ENCODE assay signal across 9 mouse cellular contexts in the genomic region with DNA sequence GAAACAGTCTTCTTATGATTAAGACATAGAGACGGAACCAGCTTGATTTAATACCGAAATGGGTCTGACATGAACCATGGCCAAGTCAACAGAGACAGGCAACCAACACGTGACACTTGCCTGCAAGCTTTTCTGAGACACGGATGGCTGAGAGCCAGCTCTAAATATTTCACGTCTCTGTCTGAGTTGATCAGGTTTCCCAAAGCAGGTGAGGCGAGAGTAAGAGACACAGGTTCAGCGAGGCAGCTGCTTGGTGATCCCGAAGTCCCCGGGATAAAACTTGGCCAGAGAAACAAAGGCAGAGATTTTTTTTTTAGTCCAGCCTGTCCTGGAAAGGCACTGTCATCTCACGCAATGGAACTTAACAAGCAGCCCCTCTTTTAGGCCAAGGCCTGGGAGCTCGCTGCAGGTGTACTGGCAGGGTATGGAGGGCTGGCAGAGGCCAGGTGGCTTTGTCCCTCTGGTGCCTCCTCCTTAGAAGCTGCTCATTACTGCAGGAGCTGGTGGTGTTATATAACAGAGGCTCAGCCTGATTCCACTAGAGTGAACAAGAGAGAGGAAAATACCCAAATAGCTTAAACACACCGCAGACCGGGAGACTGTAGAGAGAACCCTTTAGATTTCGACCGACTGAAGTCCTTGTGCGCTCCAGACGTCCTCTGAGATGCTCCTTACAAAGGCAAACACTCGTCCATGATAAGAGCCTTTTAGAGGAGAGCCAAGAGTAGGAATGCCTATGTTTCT. TPM values are rescaled to one million over a fixed set of nuclear protein-coding genes. Genes with fewer than 3 reads are reported as not detected.
DNase-seq lines count a peak whose midpoint lies in the region; ATAC-seq lines count a peak whose summit lies in the region.
"Had no signal": no experiment of that assay in that cellular context is flagged by ENCODE, and none has a peak within 500 bp of the region (broad histone marks: within the 10 kb centered on the region; RNA-seq: fewer than 3 reads in every experiment).

No protein-coding gene starts in this region.

- H3K9me3 ChIP-seq in kidney, embryonic 14.5 days (ENCODE audit: control insufficient read depth, low read length) = no peaks in the 10 kb centered on the region
- H3K9me3 ChIP-seq in limb, embryonic 11.5 days (ENCODE audit: control insufficient read depth, low read length) = no peaks in the 10 kb centered on the region

- H3K4me2 ChIP-seq in kidney, embryonic 14.5 days (replicated peaks; ENCODE audit: low read depth, low read length) = no peak overlapping the region
- H3K4me2 ChIP-seq in limb, embryonic 11.5 days (ENCODE audit: low read depth, severe bottlenecking) = no peak overlapping the region

- H3K4me1 ChIP-seq in kidney, embryonic 14.5 days (ENCODE audit: control insufficient read depth, insufficient read depth, low read length) = peaks cover 42% of the 10 kb centered on the region
- H3K4me1 ChIP-seq in limb, embryonic 11.5 days (ENCODE audit: control insufficient read depth, insufficient read depth, low read length) = peaks cover 29% of the 10 kb centered on the region

- no peaks in the 10 kb centered on the region for H3K36me3 ChIP-seq in kidney, embryonic 14.5 days (ENCODE audit: control insufficient read depth, insufficient read depth, low read length)
- no peaks in the 10 kb centered on the region for H3K36me3 ChIP-seq in limb, embryonic 11.5 days (ENCODE audit: control insufficient read depth, insufficient read depth, low read length)

- WGBS in kidney, embryonic 14.5 days = 66% methylated on average over 18 of the region's 18 CpGs
- WGBS in limb, embryonic 11.5 days = 80% methylated on average over 18 of the region's 18 CpGs

- H3K27me3 ChIP-seq in kidney, embryonic 14.5 days (ENCODE audit: control insufficient read depth, insufficient read depth, low read length) = no peaks in the 10 kb centered on the region
- H3K27me3 ChIP-seq in limb, embryonic 11.5 days (ENCODE audit: control insufficient read depth, insufficient read depth, low read length) = no peaks in the 10 kb centered on the region
- H3K27me3 ChIP-seq: CH12.LX had no signal

- intact Hi-C loops in gastrocnemius, postnatal 14 days (cut with DNase I; ENCODE audit: low total_unique reads) = no loop called here

- H3K27ac ChIP-seq in kidney, embryonic 14.5 days (ENCODE audit: low read depth, low read length) = peak overlapping the region; percentile 24; the same call in 1 of the 2 replicates
- 0 out of 2 replicates have a peak overlapping the region, but pooled peaks have one; percentile 33 for H3K27ac ChIP-seq in limb, embryonic 11.5 days (replicated peaks; ENCODE audit: low read depth, low read length)

- no peak overlapping the region for H3K9ac ChIP-seq in kidney, embryonic 14.5 days (ENCODE audit: low read depth, low read length)
- H3K9ac ChIP-seq in limb, embryonic 11.5 days (ENCODE audit: low read length) = no peak overlapping the region

- peak; percentile 37 for DNase-seq in gastrocnemius, postnatal 25 days
- no peak for DNase-seq in gastrocnemius, postnatal 14 days
- DNase-seq in cerebellum, adult 9-10 months = peak; percentile 97
- peak; percentile 21 for DNase-seq in limb, embryonic 11.5 days (ENCODE audit: low spot score)
- DNase-seq in embryo, embryonic 9.5 days (ENCODE audit: extremely low spot score) = no peak
- DNase-seq in adrenal gland, adult 8-10 months = no peak
- no peak for DNase-seq in adrenal gland, postnatal 4 days (ENCODE audit: low spot score in 2 of 2)

- H3K4me3 ChIP-seq in kidney, embryonic 14.5 days (ENCODE audit: low read length) = no peak overlapping the region
- no peak overlapping the region for H3K4me3 ChIP-seq in limb, embryonic 11.5 days (ENCODE audit: low read depth, low read length)

- no peak for ATAC-seq in kidney, embryonic 14.5 days (ENCODE audit: low FRiP score, low TSS enrichment)
- no peak for ATAC-seq in limb, embryonic 11.5 days (ENCODE audit: insufficient number of reproducible peaks, low FRiP score, low TSS enrichment, low read depth)

RNA-seq across cellular contexts. Expression of a gene that starts 36.4 kb away (rescaled TPM):
- 10 to 100 TPM; 52.6 to 57.3 TPM for total RNA-seq in gastrocnemius, postnatal 25 days (2021)
- 10 to 100 TPM; 63.1 to 75.1 TPM for total RNA-seq in gastrocnemius, postnatal 14 days (2021)
- polyA plus RNA-seq in kidney, embryonic 14.5 days (2014; fragmentation: Nextera tagmentation; extraction: Ambion mirVana) = 153 and 164 TPM in 2 replicates
- 166 and 173 TPM in 2 replicates for polyA plus RNA-seq in limb, embryonic 11.5 days (2014; fragmentation: Nextera tagmentation; extraction: Ambion mirVana)
- 10 to 100 TPM; 76.5 to 88.9 (median 81.1) TPM for total RNA-seq in adrenal gland, adult 8-10 months (2022)
- total RNA-seq in adrenal gland, postnatal 4 days (2021) = 100 to 1,000 TPM; 112 to 117 TPM

Comparison
In these comparisons a context has a peak if more than half of its experiments do, and no peak if none do; other contexts are left out.
1. DNase-seq: peak in gastrocnemius, postnatal 25 days (single experiment), cerebellum, adult 9-10 months (single experiment) and limb, embryonic 11.5 days (single experiment); none in gastrocnemius, postnatal 14 days (single experiment), embryo, embryonic 9.5 days (single experiment), adrenal gland, adult 8-10 months (single experiment) and adrenal gland, postnatal 4 days (0 of 2).